Mouse (Mus musculus) testis, adult 2 months (tissue): ENCODE data around the gene Prkcb. TPM values are rescaled to one million over a fixed set of nuclear protein-coding genes. Genes with fewer than 3 reads are reported as not detected.

Experiments
- H3K27ac ChIP-seq: fragments of 200-500 bp; 2 replicates; pipeline ENCODE4 v1.5.1; 2012; ENCODE audit warnings: low read depth, low read length; ENCODE audit not compliant: control insufficient read depth, insufficient read depth
- H3K27me3 ChIP-seq: fragments of 200-500 bp; 2 replicates; pipeline ENCODE4 v1.6.1; 2012; ENCODE audit warnings: mild to moderate bottlenecking, low read length, moderate library complexity; ENCODE audit not compliant: control insufficient read depth, insufficient read depth
- H3K36me3 ChIP-seq: fragments of 200-500 bp; 2 replicates; pipeline ENCODE4 v1.6.1; 2012; ENCODE audit warnings: mild to moderate bottlenecking, low read length; ENCODE audit not compliant: control insufficient read depth, insufficient read depth
- H3K4me1 ChIP-seq: fragments of 200-500 bp; 2 replicates; pipeline ENCODE4 v1.6.1; 2012; ENCODE audit warnings: low read length; ENCODE audit not compliant: control insufficient read depth, insufficient read depth
- H3K4me3 ChIP-seq: fragments of 200-500 bp; 2 replicates; pipeline ENCODE4 v1.5.1; 2012; ENCODE audit warnings: low read depth, mild to moderate bottlenecking, low read length, moderate library complexity, mixed read lengths; ENCODE audit not compliant: control insufficient read depth
- CTCF ChIP-seq: fragments of 200-500 bp; IDR thresholded peaks from 2 replicates; pipeline ENCODE4 v1.5.1; 2012; ENCODE audit warnings: low read depth, mild to moderate bottlenecking, inconsistent platforms, low read length, moderate library complexity; ENCODE audit not compliant: control insufficient read depth, insufficient read depth, insufficient replicate concordance
- POLR2A ChIP-seq: fragments of 200-500 bp; IDR thresholded peaks from 2 replicates; pipeline ENCODE4 v1.6.1; 2012; ENCODE audit warnings: low read depth, mild to moderate bottlenecking, inconsistent platforms, low read length, moderate library complexity; ENCODE audit not compliant: control insufficient read depth
- polyA plus RNA-seq: library from polyadenylated mRNA; depleted of rRNA; stranded (reverse); fragments of >200 nt; gene quantifications from 2 replicates; pipeline ENCODE4 v1.2.3, GENCODE M21; 2012

The Prkcb gene
- polyA plus RNA-seq, 1 experiment, result 3.4 TPM

DNA sequence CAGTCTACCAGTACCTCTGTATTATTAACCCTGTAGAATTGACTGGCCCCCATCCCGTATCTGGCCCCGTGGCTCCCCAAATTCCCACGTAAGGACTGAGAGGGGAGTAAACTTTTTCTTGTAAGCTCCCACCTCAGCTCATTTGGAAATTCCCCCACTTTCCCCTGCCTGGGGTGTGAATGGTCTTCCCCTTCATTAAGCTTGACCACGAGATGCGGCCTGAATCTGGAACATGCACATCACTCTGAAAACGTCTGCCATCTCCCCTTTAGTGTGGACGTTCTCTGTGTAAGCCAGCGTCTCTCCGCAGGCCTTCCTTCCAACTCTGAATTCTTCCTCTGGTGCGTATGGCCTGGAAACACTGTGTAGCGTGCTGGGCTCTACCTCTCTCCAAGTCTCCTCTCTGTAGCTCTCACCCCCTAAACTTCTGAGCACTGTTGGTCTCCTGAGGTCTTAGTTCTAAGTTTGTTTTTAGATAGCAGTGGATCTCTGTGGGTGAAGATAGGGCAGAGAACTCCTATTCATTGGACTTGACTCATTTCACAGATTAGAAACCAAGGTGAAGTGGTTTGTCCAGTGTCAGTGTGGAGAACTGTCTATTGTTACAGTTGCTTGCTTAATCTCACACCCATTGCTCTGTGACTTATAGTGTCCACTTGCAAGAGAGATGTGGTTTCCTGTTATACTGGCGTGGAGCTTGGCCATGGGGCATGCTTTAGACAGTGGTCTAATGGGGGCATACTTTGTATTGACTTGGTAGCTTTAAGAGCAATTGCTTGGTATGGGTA, 25.3 kb downstream of the Prkcb start:
- Histone ChIP-seq H3K27me3 (no peaks in the 10 kb centered on the region), H3K4me3 (no peak overlapping the region), H3K36me3 (no peaks in the 10 kb centered on the region), H3K27ac (no peak overlapping the region), H3K4me1 (peaks cover 2% of the 10 kb centered on the region; the same call in 1 of the 2 replicates)
- TF ChIP-seq CTCF, result no peak
- TF ChIP-seq POLR2A, result no peak

DNA sequence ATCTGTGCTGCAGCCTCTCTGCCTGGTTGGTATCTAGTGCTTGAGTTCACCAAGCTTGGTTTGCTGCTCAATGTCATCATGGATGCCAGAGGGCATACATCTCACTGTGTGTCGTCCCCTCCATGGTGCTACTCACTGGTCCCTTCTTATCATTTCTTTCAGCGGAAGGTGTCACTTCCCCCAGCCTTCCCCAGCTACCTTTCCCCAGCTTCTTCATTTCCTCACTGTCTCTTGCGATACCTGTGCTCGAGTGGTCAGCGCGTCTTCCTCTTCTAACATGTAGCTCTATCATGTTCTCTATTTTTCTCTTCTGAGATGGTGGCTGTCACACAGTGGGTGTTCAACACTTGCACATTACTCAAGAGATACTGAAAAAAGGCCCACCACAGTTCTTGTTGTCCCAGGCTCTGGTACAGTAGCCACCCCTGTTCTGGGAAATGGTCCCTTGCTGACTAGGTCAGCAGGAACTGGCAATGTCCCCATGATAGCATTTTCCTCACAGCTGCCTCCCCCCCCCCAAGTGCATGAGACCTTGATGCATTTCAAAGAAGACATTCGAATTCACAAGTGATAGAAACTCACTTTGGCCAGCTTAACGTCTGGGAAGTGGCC, 27.3 kb downstream of the Prkcb start:
- peaks cover 10% of the 10 kb centered on the region for H3K4me1 ChIP-seq
- no peak overlapping the region for H3K27ac ChIP-seq
- no peak overlapping the region for H3K4me3 ChIP-seq
- H3K27me3 ChIP-seq, result no peaks in the 10 kb centered on the region
- TF ChIP-seq CTCF (no peak), POLR2A (no peak)
- no peaks in the 10 kb centered on the region for H3K36me3 ChIP-seq

DNA sequence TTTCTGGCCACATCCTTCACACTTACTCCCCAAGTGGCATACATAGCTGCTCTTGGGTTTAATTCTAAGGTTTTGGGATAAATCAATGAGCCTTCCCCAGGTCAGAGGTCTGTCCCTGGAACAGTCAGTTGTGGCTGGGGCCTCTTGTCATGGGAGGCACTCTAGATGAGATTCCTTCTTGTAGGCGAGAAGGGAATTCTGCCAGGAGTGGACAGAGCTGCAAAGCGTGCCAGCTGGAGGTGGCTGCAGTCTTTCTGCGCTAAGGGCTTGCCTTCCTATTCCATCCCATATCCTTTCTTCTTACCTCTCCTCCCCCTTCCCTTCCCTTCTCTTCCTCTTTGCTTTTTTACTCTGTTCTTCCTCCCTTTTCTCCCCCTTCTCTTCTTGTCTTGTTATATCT, 28.1 kb downstream of the Prkcb start:
- H3K4me3 ChIP-seq, result no peak overlapping the region
- H3K36me3 ChIP-seq, result no peaks in the 10 kb centered on the region
- TF ChIP-seq CTCF (no peak), POLR2A (no peak)
- H3K27ac ChIP-seq, result no peak overlapping the region
- no peaks in the 10 kb centered on the region for H3K27me3 ChIP-seq
- peaks cover 10% of the 10 kb centered on the region for H3K4me1 ChIP-seq

DNA sequence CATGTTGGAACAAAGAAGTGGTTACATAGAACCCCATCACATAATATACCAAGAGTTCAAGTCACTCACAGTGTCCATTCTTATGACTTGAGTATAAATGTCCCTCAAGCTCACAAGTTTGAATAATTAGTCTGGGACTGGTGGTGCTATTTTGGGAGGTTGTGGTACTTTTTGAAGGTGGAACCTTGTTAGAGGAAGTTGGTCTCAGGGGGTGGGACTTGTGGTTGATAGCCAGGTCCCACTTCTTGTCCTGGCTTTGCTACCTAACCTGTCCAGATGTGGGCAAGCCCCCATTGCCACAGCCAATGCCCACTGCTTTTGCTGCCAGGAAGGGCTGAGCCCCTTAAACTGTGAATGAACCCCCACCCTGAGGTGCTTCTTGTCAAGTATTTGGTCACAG, 28.9 kb downstream of the Prkcb start:
- Histone ChIP-seq H3K4me1 (peaks cover 13% of the 10 kb centered on the region), H3K27ac (no peak overlapping the region), H3K36me3 (no peaks in the 10 kb centered on the region), H3K4me3 (no peak overlapping the region), H3K27me3 (no peaks in the 10 kb centered on the region)
- no peak for TF ChIP-seq POLR2A
- no peak for TF ChIP-seq CTCF

DNA sequence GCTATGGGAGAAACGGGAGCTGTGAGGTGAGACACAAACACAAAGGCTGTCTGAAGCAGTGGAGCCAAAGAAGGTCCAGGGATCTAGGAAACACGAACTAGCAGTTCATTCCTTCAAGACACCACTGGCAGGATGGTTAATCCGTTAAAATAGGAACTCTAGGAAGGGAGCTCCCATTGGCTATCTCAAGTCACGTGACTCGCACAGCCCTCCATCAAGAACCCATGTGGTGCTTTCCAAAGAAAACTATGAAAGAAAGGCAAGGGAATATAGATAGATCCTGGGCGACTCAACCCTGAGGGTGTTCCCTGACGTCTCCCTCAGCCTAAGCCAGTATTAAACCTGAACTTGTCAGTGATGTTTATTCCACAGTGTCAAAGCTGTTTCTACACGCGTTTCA, 31.0 kb downstream of the Prkcb start:
- Histone ChIP-seq H3K27me3 (no peaks in the 10 kb centered on the region), H3K27ac (peak overlapping the region; percentile 96), H3K36me3 (no peaks in the 10 kb centered on the region), H3K4me1 (peaks cover 13% of the 10 kb centered on the region), H3K4me3 (peak overlapping the region; percentile 84)
- TF ChIP-seq CTCF (no peak), POLR2A (no peak)

DNA sequence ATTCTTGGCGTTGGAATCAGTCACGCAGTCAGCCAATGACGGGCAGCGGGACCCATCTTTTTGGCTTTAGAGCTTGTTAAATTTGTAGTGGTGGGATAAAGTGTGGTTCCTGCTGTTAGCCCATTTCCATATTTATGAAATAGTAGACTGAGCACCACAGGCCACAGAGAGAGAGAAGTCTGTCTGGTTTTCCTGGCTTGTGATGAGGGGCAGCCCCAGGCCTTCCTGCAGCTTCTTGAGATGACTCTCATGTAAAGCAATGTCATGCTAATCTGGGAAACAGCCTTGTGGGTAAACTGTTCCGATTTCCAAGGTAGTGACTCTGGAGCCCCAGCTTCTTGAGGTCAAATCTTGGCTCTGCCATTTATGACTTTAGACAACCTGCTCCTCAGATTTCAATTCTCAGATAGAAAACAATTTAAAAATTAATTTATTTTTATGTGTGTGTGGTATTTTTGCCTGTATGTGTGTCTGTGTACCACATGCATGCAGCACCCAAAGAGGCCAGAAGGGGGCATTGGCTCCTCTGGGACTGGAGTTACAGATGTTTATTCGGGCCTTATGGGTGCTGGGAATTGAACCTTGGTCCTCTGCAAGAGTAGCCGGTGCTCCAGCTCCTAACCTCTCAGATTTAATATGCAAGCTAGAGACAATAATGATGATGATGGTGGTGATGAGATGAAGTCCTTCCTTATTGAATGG, 32.4 kb downstream of the Prkcb start:
- no peaks in the 10 kb centered on the region for H3K27me3 ChIP-seq
- H3K27ac ChIP-seq, result no peak overlapping the region
- H3K36me3 ChIP-seq, result no peaks in the 10 kb centered on the region
- TF ChIP-seq POLR2A (no peak), CTCF (peak; percentile 19; the same call in 1 of the 2 replicates)
- H3K4me1 ChIP-seq, result peaks cover 13% of the 10 kb centered on the region
- H3K4me3 ChIP-seq, result peak overlapping the region; percentile 18

DNA sequence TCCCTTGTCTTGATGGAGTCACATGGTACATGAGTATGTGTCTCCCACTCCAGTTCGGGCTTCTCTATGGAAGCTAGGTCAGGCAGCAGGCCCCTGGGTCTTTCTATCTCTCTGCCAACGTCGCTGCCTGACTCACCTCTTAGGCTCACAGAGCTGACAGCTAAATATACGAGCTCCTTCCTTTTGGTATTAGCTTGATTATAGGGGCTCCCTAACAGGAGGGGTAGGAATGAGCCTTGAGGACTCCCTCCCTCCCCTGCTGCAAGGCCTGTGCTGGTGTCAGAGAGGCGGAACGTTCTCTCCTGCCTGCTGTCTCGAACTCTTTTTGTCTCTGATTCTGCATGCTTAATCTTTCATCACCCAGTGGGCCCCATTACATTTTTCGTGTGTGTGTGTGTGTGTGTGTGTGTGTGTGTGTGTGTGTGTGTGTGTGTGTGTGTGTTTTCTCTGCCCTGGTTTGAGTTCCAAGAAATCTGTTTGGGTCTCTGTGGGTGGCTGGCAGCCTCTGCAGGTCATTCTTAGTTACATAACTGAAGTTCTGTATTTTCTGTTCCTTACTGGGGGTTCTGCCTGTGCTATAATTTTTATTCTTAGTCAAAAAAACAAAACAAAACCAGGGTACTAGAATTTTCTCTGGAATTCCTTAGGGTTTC, 33.6 kb downstream of the Prkcb start:
- no peaks in the 10 kb centered on the region for H3K27me3 ChIP-seq
- H3K4me3 ChIP-seq, result no peak overlapping the region
- TF ChIP-seq CTCF, result no peak
- no peak for TF ChIP-seq POLR2A
- no peaks in the 10 kb centered on the region for H3K36me3 ChIP-seq
- no peak overlapping the region for H3K27ac ChIP-seq
- H3K4me1 ChIP-seq, result peaks cover 13% of the 10 kb centered on the region
